Comparison of ENCODE assay signal across 9 mouse cellular contexts in genomic region chr6:59412417-59413346, GRCm38 (mm10). TPM values are rescaled to one million over a fixed set of nuclear protein-coding genes. Genes with fewer than 3 reads are reported as not detected.
DNase-seq lines count a peak whose midpoint lies in the region; ATAC-seq lines count a peak whose summit lies in the region.
"Had no signal": no experiment of that assay in that cellular context is flagged by ENCODE, and none has a peak within 500 bp of the region (broad histone marks: within the 10 kb centered on the region; RNA-seq: fewer than 3 reads in every experiment).

No protein-coding gene starts in this region.

- H3K27ac ChIP-seq in embryonic facial prominence, embryonic 11.5 days (replicated peaks; ENCODE audit: low read depth, low read length) = no peak overlapping the region
- no peak overlapping the region for H3K27ac ChIP-seq in embryonic facial prominence, embryonic 10.5 days (replicated peaks)
- peak overlapping the region; percentile 11 for H3K27ac ChIP-seq in limb, embryonic 11.5 days (replicated peaks; ENCODE audit: low read depth, low read length)
- no peak overlapping the region for H3K27ac ChIP-seq in liver, embryonic 12.5 days

- 37% methylated on average over 13 of the region's 13 CpGs for WGBS in embryonic facial prominence, embryonic 11.5 days
- 41% methylated on average over 13 of the region's 13 CpGs for WGBS in embryonic facial prominence, embryonic 10.5 days
- 36% methylated on average over 13 of the region's 13 CpGs for WGBS in limb, embryonic 11.5 days
- WGBS in liver, embryonic 12.5 days (ENCODE audit: insufficient replicate concordance) = 27% methylated on average over 13 of the region's 13 CpGs

- H3K27me3 ChIP-seq in embryonic facial prominence, embryonic 11.5 days (ENCODE audit: control insufficient read depth, insufficient read depth, low read length) = no peaks in the 10 kb centered on the region
- H3K27me3 ChIP-seq in embryonic facial prominence, embryonic 10.5 days (replicated peaks; ENCODE audit: low read depth, poor library complexity, severe bottlenecking) = no peaks in the 10 kb centered on the region
- H3K27me3 ChIP-seq in limb, embryonic 11.5 days (ENCODE audit: control insufficient read depth, insufficient read depth, low read length) = no peaks in the 10 kb centered on the region
- H3K27me3 ChIP-seq in liver, embryonic 12.5 days (replicated peaks) = no peaks in the 10 kb centered on the region

- no peak overlapping the region for H3K9ac ChIP-seq in embryonic facial prominence, embryonic 11.5 days (replicated peaks; ENCODE audit: low read length)
- H3K9ac ChIP-seq in limb, embryonic 11.5 days (ENCODE audit: low read length) = no peak overlapping the region
- no peak overlapping the region for H3K9ac ChIP-seq in liver, embryonic 12.5 days

- no peak overlapping the region for H3K4me2 ChIP-seq in embryonic facial prominence, embryonic 11.5 days (ENCODE audit: low read depth, low read length)
- no peak overlapping the region for H3K4me2 ChIP-seq in limb, embryonic 11.5 days (ENCODE audit: low read depth, severe bottlenecking)
- no peak overlapping the region for H3K4me2 ChIP-seq in liver, embryonic 12.5 days

- H3K36me3 ChIP-seq in embryonic facial prominence, embryonic 11.5 days (replicated peaks; ENCODE audit: control insufficient read depth, insufficient read depth, low read depth, low read length) = no peaks in the 10 kb centered on the region
- H3K36me3 ChIP-seq in embryonic facial prominence, embryonic 10.5 days (replicated peaks) = no peaks in the 10 kb centered on the region
- no peaks in the 10 kb centered on the region for H3K36me3 ChIP-seq in limb, embryonic 11.5 days (ENCODE audit: control insufficient read depth, insufficient read depth, low read length)
- no peaks in the 10 kb centered on the region for H3K36me3 ChIP-seq in liver, embryonic 12.5 days

- peak; percentile 19 for DNase-seq in embryonic facial prominence, embryonic 11.5 days (ENCODE audit: low spot score)
- no peak for DNase-seq in embryonic facial prominence, embryonic 10.5 days (ENCODE audit: low spot score)
- peak; percentile 41 for DNase-seq in retina, postnatal 1 day
- no peak for DNase-seq in retina, embryonic 14.5 days (ENCODE audit: low spot score)
- peak; percentile 47 for DNase-seq in limb, embryonic 11.5 days (ENCODE audit: low spot score)
- peak; percentile 35 for DNase-seq in thymus, postnatal 4 days
- no peak for DNase-seq in adrenal gland, postnatal 4 days (ENCODE audit: low spot score in 2 of 2)

- no peaks in the 10 kb centered on the region for H3K4me1 ChIP-seq in embryonic facial prominence, embryonic 11.5 days (ENCODE audit: control insufficient read depth, insufficient read depth, low read length)
- H3K4me1 ChIP-seq in embryonic facial prominence, embryonic 10.5 days = peaks cover 17% of the 10 kb centered on the region
- H3K4me1 ChIP-seq in limb, embryonic 11.5 days (ENCODE audit: control insufficient read depth, insufficient read depth, low read length) = peaks cover 2% of the 10 kb centered on the region; the same call in 1 of the 2 replicates
- H3K4me1 ChIP-seq in liver, embryonic 12.5 days = no peaks in the 10 kb centered on the region

- no peak for ATAC-seq in embryonic facial prominence, embryonic 11.5 days (replicated peaks; ENCODE audit: insufficient number of reproducible peaks, low FRiP score, low TSS enrichment, low read depth)
- peak; percentile 69 for ATAC-seq in limb, embryonic 11.5 days (ENCODE audit: insufficient number of reproducible peaks, low FRiP score, low TSS enrichment, low read depth)
- ATAC-seq in liver, embryonic 12.5 days = no peak

- no peak overlapping the region for H3K4me3 ChIP-seq in embryonic facial prominence, embryonic 11.5 days (ENCODE audit: low read depth, low read length)
- H3K4me3 ChIP-seq in embryonic facial prominence, embryonic 10.5 days = no peak overlapping the region
- H3K4me3 ChIP-seq in limb, embryonic 11.5 days (ENCODE audit: low read depth, low read length) = no peak overlapping the region
- H3K4me3 ChIP-seq in liver, embryonic 12.5 days = no peak overlapping the region
- H3K4me3 ChIP-seq: erythroblast, embryonic 14.5 days had no signal

- H3K9me3 ChIP-seq in embryonic facial prominence, embryonic 11.5 days (replicated peaks; ENCODE audit: control insufficient read depth, low read length) = no peaks in the 10 kb centered on the region
- H3K9me3 ChIP-seq in embryonic facial prominence, embryonic 10.5 days = no peaks in the 10 kb centered on the region
- no peaks in the 10 kb centered on the region for H3K9me3 ChIP-seq in limb, embryonic 11.5 days (ENCODE audit: control insufficient read depth, low read length)
- H3K9me3 ChIP-seq in liver, embryonic 12.5 days (replicated peaks) = no peaks in the 10 kb centered on the region

RNA-seq across cellular contexts. Expression of gene Gprin3, which starts 13.4 kb away (rescaled TPM):
- polyA plus RNA-seq in embryonic facial prominence, embryonic 11.5 days (2014; fragmentation: Nextera tagmentation; extraction: Ambion mirVana) = 0.36 and 0.62 TPM in 2 replicates
- polyA plus RNA-seq in embryonic facial prominence, embryonic 10.5 days (2016; fragmentation: Nextera tagmentation; extraction: Ambion mirVana) = 0.15 and 0.16 TPM in 2 replicates
- 0.27 and 0.40 TPM in 2 replicates for polyA plus RNA-seq in limb, embryonic 11.5 days (2014; fragmentation: Nextera tagmentation; extraction: Ambion mirVana)
- 0.04 and 0.07 TPM in 2 replicates for polyA plus RNA-seq in liver, embryonic 12.5 days (2016; fragmentation: Nextera tagmentation; extraction: Ambion mirVana)
- total RNA-seq in adrenal gland, postnatal 4 days (2021) = 1 to 10 TPM; 3.3 to 3.4 TPM
- polyA plus RNA-seq: erythroblast, embryonic 14.5 days had no signal

Comparison
In these comparisons a context has a peak if more than half of its experiments do, and no peak if none do; other contexts are left out.
1. DNase-seq: peak in embryonic facial prominence, embryonic 11.5 days (single experiment), retina, postnatal 1 day (single experiment), limb, embryonic 11.5 days (single experiment) and thymus, postnatal 4 days (single experiment); none in embryonic facial prominence, embryonic 10.5 days (single experiment), retina, embryonic 14.5 days (single experiment) and adrenal gland, postnatal 4 days (0 of 2).